Mouse (Mus musculus): Measurements from ENCODE around the gene Cxcl14. TPM values are rescaled to one million over a fixed set of nuclear protein-coding genes. Genes with fewer than 3 reads are reported as not detected.

The Cxcl14 gene
- polyA plus RNA-seq, 1 experiment from 2014 or later, result 112 TPM

Other genes with a start within 250 kb of the Cxcl14 start
- 642 and 645 TPM in 2 replicates for gene H2afy, start 160.2 kb downstream of the Cxcl14 start, polyA plus RNA-seq (2016; fragmentation: Nextera tagmentation; extraction: Ambion mirVana)
- gene Tifab, start 117.7 kb downstream of the Cxcl14 start, polyA plus RNA-seq (2016; fragmentation: Nextera tagmentation; extraction: Ambion mirVana), result 0.63 and 1.2 TPM in 2 replicates
- 0.11 TPM in 1 of 2 replicates, not detected in the other for gene Neurog1, start 44.4 kb downstream of the Cxcl14 start, polyA plus RNA-seq (2016; fragmentation: Nextera tagmentation; extraction: Ambion mirVana)
- not detected in 2 replicates for gene Gm3045, start 130.0 kb upstream of the Cxcl14 start, polyA plus RNA-seq (2016; fragmentation: Nextera tagmentation; extraction: Ambion mirVana)
- gene Slc25a48, start 141.8 kb upstream of the Cxcl14 start, polyA plus RNA-seq (2016; fragmentation: Nextera tagmentation; extraction: Ambion mirVana), result not detected in 2 replicates
- gene Il9, start 185.7 kb upstream of the Cxcl14 start, polyA plus RNA-seq (2016; fragmentation: Nextera tagmentation; extraction: Ambion mirVana), result not detected in 2 replicates
- 1.1 and 1.4 TPM in 2 replicates for gene Fbxl21, start 225.9 kb upstream of the Cxcl14 start, polyA plus RNA-seq (2016; fragmentation: Nextera tagmentation; extraction: Ambion mirVana)

Measured in limb, embryonic 10.5 days (tissue).